Mouse (Mus musculus) right cerebral cortex, adult 2 months (tissue): ENCODE results near the gene Gm20388.

ENCODE experiments used
- DNase-seq, 2 experiments: peaks; one replicate each; pipeline ENCODE4 v3.0.0; 2021 to 2022; ENCODE audit warnings: low spot score in 2 of 2

Gm20388 gene

GRCm38 (mm10) chr8:121088281-121088680, 1177.6 kb downstream of the Gm20388 start:
- no peak for DNase-seq

DNA sequence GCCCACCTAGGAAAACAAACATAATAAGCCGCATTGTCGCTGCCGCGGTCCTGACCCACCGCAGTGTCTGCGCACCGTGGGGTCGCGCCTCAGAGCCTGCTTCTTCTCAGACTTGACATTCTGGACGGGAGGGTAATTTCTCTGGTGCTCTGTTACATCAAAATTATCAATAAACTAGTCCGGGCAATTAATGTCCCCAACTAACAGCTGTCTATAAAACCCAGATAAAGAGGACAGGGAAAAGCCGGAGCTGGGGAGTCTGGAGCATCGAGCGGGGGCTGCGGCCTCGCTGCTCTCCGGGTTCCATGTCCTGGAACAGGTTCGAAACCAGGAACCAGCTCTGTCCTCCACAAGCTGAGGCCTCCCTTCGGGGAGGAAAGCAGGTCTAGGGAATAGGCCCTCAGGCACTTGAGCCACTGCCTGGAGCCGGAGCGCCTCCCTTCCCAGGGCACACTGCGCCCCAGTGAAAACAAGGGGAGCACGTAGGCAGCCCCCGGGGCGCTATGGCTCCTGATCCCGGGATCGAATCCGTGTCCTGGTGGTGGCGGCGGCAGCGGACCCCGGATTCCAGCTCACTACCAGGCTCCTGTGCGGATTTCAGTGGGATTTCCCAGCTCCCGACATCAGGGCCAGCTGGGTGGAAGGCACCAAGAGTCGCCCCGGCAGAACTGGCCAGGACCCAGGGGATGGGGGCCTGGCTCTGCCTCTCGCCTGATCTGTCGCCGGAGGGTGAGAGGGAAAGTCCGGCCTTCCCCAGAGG, 1178.4 kb downstream of the Gm20388 start:
- DNase-seq = no peak

DNA sequence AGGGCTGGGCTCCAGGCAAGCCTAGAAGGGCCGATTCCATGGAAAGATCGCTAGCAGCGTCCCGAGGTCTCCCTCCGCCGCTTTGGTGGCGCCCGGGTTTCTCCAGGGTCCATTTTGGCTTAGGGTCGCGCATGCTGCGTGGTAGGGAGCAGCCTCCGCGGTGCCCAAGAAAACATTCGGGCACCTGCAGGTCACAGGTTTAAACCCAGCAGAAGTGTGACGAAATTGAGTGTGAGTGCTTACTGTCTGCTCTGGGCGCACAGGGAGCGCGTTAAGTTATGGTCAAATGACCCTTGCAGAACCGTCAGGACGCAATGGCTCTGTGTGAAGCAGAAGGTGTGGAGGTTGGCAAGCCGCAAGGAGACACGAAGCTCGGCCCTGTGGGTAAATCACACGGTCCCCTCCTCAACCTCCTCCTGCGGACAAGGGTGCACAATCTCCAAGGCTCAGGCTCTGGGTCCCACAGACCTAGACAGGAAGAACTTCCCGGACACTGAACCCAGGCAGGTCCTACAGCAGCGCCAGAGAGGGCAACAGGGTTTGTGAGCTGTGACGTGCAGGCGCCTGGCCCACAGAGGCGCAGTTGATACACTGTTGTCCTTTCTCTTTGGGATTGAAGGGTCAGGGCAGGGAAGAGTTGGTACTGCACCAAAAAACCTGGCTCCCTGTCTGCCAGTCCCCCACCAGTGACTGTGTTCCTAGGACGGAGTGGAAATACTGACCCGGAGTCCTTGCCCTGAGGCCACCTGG, 1179.2 kb downstream of the Gm20388 start:
- no peak for DNase-seq

GRCm38 (mm10) chr8:121090716-121091115, 1180.1 kb downstream of the Gm20388 start:
- DNase-seq = no peak

DNA sequence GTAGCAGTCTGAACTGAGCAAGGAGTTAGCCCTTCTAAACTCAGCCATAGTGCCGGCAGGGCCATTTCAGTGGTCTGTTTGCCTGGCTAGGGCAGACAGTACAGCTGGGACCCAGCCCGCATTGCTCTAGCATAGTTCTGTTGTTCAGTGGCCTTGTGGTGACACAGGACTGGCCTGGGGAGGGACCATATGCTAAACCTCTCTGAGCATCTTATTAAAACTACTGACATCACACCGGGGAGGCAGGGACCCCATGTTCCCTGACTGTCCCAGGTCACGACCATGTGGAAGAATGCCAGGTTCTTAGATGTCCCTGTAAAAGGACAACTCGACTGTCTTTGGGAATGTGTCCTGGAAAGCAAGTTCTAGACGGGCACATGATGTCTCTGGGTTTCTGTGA, 1181.5 kb downstream of the Gm20388 start:
- DNase-seq = no peak

- DNase-seq = peak; percentile 81 to 89
Observed at GRCm38 (mm10) chr8:121092627-121093026, 1182.0 kb downstream of the Gm20388 start.

DNA sequence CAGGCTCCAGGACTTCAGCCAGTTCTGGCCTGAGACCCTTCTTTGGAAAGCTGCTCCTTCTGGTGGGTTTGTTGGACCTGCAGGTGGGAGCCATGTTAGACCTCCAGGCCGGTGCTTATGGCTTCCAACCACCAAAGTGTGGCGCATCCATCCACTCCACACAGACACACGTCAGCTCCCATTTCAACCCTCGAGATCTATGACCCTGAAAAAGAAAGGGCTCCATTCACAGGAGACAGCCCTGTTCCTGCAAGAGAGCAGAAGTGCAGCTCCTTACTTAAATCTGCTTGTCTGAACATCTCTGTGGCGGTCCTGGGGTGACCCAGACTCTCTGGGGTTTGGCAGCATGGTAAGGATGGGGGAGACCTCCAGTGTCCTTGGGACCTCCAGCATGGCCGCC, 1182.9 kb downstream of the Gm20388 start:
- DNase-seq = no peak

GRCm38 (mm10) chr8:121104049-121104818, 1193.6 kb downstream of the Gm20388 start:
- peak; percentile 75 to 76 for DNase-seq

- DNase-seq = peak; percentile 99
Observed at GRCm38 (mm10) chr8:121107668-121108656, 1197.3 kb downstream of the Gm20388 start, which contains the start of gene Mthfsd. Gene Mthfsd (minus strand): TSS chr8:121108392.

DNA sequence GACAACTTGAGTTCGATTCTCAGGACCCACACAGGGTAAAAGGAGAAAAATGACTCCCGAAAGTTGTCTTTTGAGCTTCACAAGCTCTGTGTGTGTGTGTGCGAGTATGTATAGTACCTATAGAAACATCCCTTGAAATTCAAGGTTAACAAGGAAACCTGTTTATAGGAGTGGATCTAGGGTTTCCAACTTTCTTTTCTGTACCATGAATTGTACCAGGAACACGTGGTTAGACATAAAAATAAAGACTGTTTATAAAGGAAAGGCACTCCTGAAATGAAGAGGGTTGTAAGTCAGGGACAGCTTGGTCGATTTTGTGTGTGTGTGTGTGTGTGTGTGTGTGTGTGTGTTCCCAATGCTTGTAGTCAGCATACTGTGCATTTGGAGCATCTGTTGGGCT, 1198.0 kb downstream of the Gm20388 start:
- DNase-seq = no peak

DNA sequence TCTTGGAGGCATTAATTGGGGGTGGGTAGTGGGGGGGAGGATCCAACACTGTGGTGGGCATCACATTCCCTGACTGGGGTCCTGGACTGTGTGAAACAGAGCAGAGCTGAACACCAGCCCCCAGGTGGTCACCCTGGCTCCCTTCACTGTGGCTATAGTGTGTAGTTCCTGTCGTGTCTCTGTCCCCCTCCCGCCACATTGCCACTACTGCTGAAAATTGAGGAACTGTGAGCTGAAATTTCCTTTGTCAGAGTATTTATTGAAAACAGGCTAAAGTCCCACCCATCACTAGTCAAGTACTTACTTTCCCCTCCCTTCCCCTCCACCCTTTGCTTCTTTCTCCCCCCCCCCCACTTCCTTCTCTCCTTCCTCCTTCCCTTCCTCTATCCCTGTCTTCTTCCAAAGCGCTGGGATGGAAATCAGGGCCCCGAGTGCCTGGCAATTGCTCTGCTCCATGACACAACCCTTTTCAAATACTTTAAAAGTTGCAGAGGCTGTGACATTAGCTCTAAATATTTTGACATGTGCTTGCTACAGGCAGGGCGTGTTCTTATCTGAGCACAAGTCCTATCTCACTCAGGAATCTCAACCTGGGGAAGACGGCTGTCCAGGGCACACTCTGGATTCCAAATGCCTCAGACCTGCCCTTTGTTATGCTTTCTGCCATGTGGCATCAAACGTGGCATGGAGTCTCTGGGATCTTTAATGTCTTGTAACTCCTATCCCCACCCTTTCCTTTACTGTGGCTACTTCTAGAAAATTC, 1200.7 kb downstream of the Gm20388 start:
- DNase-seq = no peak

GRCm38 (mm10) chr8:121113261-121113660, 1202.6 kb downstream of the Gm20388 start:
- peak; percentile 97 to 99 for DNase-seq

DNA sequence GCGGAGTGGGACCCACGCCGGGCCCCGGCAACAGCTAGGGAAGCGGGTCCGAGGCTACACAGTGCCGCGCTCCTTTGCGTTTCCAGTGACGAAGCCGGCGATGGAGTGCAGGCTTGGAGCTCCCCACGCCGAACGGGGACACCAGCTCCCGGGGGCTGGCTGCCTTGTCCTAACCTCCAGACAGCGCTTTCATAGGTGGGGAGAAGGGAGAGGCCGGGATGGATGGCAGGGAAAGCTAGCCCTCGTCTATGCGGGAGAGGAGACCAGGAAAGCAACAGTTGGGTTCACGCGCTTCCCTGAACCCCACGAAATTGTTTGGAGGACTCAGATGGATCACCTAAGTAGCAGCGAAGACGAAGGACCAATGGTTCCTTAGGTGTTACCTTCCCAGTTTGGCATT, 1204.5 kb downstream of the Gm20388 start:
- DNase-seq = no peak

DNA sequence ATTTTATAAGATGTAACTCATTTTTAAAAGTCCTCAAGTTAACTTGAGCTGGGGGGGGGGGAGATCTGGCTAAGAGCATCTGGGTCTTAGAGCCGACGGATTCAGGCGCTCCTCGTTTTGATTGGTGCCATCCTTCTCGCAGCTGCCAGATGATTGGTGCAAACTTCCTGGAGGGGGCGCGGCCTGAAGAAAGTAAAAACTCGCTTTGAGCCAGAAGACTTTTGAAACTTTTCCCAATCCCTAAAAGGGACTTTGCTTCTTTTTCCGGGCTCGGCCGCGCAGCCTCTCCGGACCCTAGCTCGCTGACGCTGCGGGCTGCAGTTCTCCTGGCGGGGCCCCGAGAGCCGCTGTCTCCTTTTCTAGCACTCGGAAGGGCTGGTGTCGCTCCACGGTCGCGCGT, 1205.3 kb downstream of the Gm20388 start, which contains the start of gene Foxc2:
Gene Foxc2 (plus strand): TSS at position 224 of the 400 bp plus-strand sequence.
- DNase-seq = peak; percentile 45 to 63

GRCm38 (mm10) chr8:121116591-121117185, 1206.0 kb downstream of the Gm20388 start:
- DNase-seq = no peak

- DNase-seq = no peak
Observed at GRCm38 (mm10) chr8:121117186-121117651, 1206.6 kb downstream of the Gm20388 start.

DNA sequence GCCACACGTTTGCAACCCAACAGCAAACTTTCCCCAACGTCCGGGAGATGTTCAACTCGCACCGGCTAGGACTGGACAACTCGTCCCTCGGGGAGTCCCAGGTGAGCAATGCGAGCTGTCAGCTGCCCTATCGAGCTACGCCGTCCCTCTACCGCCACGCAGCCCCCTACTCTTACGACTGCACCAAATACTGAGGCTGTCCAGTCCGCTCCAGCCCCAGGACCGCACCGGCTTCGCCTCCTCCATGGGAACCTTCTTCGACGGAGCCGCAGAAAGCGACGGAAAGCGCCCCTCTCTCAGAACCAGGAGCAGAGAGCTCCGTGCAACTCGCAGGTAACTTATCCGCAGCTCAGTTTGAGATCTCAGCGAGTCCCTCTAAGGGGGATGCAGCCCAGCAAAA, 1207.3 kb downstream of the Gm20388 start:
- no peak for DNase-seq

DNA sequence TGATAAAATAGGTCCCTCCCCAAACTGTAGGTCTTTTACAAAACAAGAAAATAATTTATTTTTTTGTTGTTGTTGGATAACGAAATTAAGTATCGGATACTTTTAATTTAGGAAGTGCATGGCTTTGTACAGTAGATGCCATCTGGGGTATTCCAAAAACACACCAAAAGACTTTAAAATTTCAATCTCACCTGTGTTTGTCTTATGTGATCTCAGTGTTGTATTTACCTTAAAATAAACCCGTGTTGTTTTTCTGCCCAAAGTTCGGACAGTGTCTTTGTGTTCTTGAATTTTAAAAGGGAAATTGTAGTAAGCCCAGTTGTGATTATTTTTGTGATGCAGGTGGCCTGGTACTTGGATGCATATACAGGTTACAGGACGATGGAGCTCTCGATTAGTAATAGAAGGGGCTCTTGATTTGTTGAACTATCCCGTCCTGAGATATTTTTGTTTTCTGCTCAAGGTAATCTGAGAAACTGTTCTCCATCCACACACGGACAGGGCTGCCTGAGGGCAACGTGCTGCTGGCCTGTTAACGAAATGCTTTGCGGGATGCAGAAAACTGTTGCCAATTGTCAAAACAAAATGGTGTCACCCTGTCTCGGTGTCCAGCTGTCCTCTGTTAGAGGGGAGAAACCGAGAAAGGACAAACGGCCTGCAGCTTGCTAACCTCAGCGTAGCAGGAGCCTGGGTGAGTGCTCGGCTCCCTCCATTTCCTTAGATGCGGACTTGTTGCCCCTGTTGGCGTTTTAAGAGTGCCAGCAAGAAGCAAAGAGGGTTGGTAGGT, 1208.2 kb downstream of the Gm20388 start:
- no peak for DNase-seq
